ENCODE assay signal across 28 mouse cellular contexts in the genomic region with DNA sequence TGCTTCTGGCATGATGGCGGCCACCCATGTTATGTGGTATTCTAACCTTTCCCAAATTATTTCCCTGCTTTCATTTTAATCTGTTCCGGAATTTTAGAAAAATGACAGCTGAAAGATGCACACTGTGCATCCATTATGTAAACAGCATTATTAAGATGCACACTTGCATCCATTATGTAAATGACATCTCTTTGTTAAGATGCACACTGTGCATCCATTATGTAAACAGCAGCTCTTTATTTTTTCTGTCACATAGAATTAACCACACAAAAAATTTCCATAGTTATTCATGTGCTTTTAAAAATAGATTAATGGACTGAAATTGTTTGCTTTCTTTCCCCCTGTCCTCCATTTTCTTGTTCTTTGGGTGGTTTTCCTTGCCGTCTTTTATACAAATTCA.
DNase-seq lines count a peak whose midpoint lies in the region; ATAC-seq lines count a peak whose summit lies in the region.
"Had no signal": no experiment of that assay in that cellular context is flagged by ENCODE, and none has a peak within 500 bp of the region (broad histone marks: within the 10 kb centered on the region; RNA-seq: fewer than 3 reads in every experiment).

No protein-coding gene starts in this region.

- no peak overlapping the region for H3K4me2 ChIP-seq in hindbrain, embryonic 13.5 days
- no peak overlapping the region for H3K4me2 ChIP-seq in hindbrain, embryonic 11.5 days (replicated peaks; ENCODE audit: low read depth, low read length)
- no peak overlapping the region for H3K4me2 ChIP-seq in hindbrain, embryonic 15.5 days
- H3K4me2 ChIP-seq: heart, embryonic 13.5 days; intestine, embryonic 15.5 days; liver, embryonic 13.5 days; neural tube, embryonic 15.5 days had no signal

- DNase-seq in hindbrain, embryonic 11.5 days (ENCODE audit: low spot score): no peak
- peak; percentile 50 for DNase-seq in retina, postnatal 1 day
- DNase-seq in retina, embryonic 14.5 days (ENCODE audit: low spot score): no peak
- DNase-seq in layer of hippocampus, adult 9-10 months (ENCODE audit: low spot score): no peak
- DNase-seq in cerebellum, adult 8-10 months: no peak
- DNase-seq: adrenal gland, adult 8-10 months; cerebellum, adult 9-10 months; cerebellum, postnatal 36 days; heart, postnatal 10 days; kidney, adult 2 months; kidney, postnatal 36 days; layer of hippocampus, postnatal 36 days; left cerebral cortex, postnatal 4 days; liver, embryonic 13.5 days; lung, adult 18-20 months; lung, postnatal 4 days; right cerebral cortex, adult 18-20 months; spleen, adult 18-20 months; thymus, postnatal 14 days had no signal

- H3K27ac ChIP-seq in hindbrain, embryonic 13.5 days: peak overlapping the region; percentile 60; the same call in 1 of the 2 replicates
- H3K27ac ChIP-seq in hindbrain, embryonic 11.5 days (ENCODE audit: low read depth, low read length): no peak overlapping the region
- H3K27ac ChIP-seq in hindbrain, embryonic 15.5 days (replicated peaks): no peak overlapping the region
- H3K27ac ChIP-seq: heart, embryonic 13.5 days; intestine, embryonic 15.5 days; layer of hippocampus, adult 2 months; liver, embryonic 13.5 days; neural tube, embryonic 15.5 days had no signal

- H3K36me3 ChIP-seq in hindbrain, embryonic 13.5 days: no peaks in the 10 kb centered on the region
- H3K36me3 ChIP-seq in hindbrain, embryonic 11.5 days (ENCODE audit: control insufficient read depth, insufficient read depth, low read length): no peaks in the 10 kb centered on the region
- no peaks in the 10 kb centered on the region for H3K36me3 ChIP-seq in hindbrain, embryonic 15.5 days
- H3K36me3 ChIP-seq: heart, embryonic 13.5 days; intestine, embryonic 15.5 days; liver, embryonic 13.5 days; neural tube, embryonic 15.5 days had no signal

- no peak overlapping the region for H3K4me3 ChIP-seq in hindbrain, embryonic 13.5 days
- no peak overlapping the region for H3K4me3 ChIP-seq in hindbrain, embryonic 11.5 days (ENCODE audit: low read depth, low read length)
- H3K4me3 ChIP-seq in hindbrain, embryonic 15.5 days: no peak overlapping the region
- H3K4me3 ChIP-seq: heart, embryonic 13.5 days; intestine, embryonic 15.5 days; layer of hippocampus, adult 2 months; liver, embryonic 13.5 days; megakaryocyte, embryonic 14.5 days; neural tube, embryonic 15.5 days had no signal

- peaks cover 4% of the 10 kb centered on the region; the same call in 1 of the 2 replicates for H3K4me1 ChIP-seq in hindbrain, embryonic 13.5 days (replicated peaks)
- no peaks in the 10 kb centered on the region for H3K4me1 ChIP-seq in hindbrain, embryonic 11.5 days (replicated peaks; ENCODE audit: control insufficient read depth, insufficient read depth, low read length)
- no peaks in the 10 kb centered on the region for H3K4me1 ChIP-seq in hindbrain, embryonic 15.5 days (replicated peaks)
- H3K4me1 ChIP-seq: heart, embryonic 13.5 days; intestine, embryonic 15.5 days had no signal

- no peak overlapping the region for H3K9ac ChIP-seq in hindbrain, embryonic 13.5 days
- no peak overlapping the region for H3K9ac ChIP-seq in hindbrain, embryonic 11.5 days (ENCODE audit: low read depth, low read length)
- H3K9ac ChIP-seq in hindbrain, embryonic 15.5 days: no peak overlapping the region
- H3K9ac ChIP-seq: heart, embryonic 13.5 days; intestine, embryonic 15.5 days; liver, embryonic 13.5 days; neural tube, embryonic 15.5 days had no signal

- 47% methylated on average over 3 of the region's 3 CpGs for WGBS in hindbrain, embryonic 13.5 days
- WGBS in hindbrain, embryonic 11.5 days: 76% methylated on average over 3 of the region's 3 CpGs
- 38% methylated on average over 3 of the region's 3 CpGs for whole genome bisulfite sequencing in hindbrain, embryonic 15.5 days

- H3K27me3 ChIP-seq in hindbrain, embryonic 13.5 days: no peaks in the 10 kb centered on the region
- no peaks in the 10 kb centered on the region for H3K27me3 ChIP-seq in hindbrain, embryonic 11.5 days (ENCODE audit: control insufficient read depth, insufficient read depth, low read length)
- no peaks in the 10 kb centered on the region for H3K27me3 ChIP-seq in hindbrain, embryonic 15.5 days
- H3K27me3 ChIP-seq: CH12.LX; heart, embryonic 13.5 days; intestine, embryonic 15.5 days; liver, embryonic 13.5 days; neural tube, embryonic 15.5 days had no signal

- H3K9me3 ChIP-seq in hindbrain, embryonic 13.5 days: no peaks in the 10 kb centered on the region
- no peaks in the 10 kb centered on the region for H3K9me3 ChIP-seq in hindbrain, embryonic 11.5 days (ENCODE audit: control insufficient read depth, low read length)
- no peaks in the 10 kb centered on the region for H3K9me3 ChIP-seq in hindbrain, embryonic 15.5 days
- H3K9me3 ChIP-seq: heart, embryonic 13.5 days; intestine, embryonic 15.5 days; liver, embryonic 13.5 days; neural tube, embryonic 15.5 days had no signal

- no peak for ATAC-seq in hindbrain, embryonic 13.5 days (ENCODE audit: low FRiP score)
- ATAC-seq in hindbrain, embryonic 11.5 days (ENCODE audit: low FRiP score): no peak
- ATAC-seq in hindbrain, embryonic 15.5 days (ENCODE audit: low FRiP score, low read depth): peak; percentile 63; the same call in 1 of the 2 replicates
- ATAC-seq: intestine, embryonic 15.5 days; lung, postnatal 0 days had no signal
